Mouse (Mus musculus): Measurements from ENCODE around the gene Spire2. TPM values are rescaled to one million over a fixed set of nuclear protein-coding genes. Genes with fewer than 3 reads are reported as not detected.
"Not testable (repeated sequence)": the region's sequence is repeated elsewhere in the genome, so short reads cannot be mapped to it uniquely, and the experiment has no call there.

Spire2 gene
- polyA plus RNA-seq (2015; fragmentation: Nextera tagmentation; extraction: Ambion mirVana): 27.3 and 38.5 TPM in 2 replicates

DNA sequence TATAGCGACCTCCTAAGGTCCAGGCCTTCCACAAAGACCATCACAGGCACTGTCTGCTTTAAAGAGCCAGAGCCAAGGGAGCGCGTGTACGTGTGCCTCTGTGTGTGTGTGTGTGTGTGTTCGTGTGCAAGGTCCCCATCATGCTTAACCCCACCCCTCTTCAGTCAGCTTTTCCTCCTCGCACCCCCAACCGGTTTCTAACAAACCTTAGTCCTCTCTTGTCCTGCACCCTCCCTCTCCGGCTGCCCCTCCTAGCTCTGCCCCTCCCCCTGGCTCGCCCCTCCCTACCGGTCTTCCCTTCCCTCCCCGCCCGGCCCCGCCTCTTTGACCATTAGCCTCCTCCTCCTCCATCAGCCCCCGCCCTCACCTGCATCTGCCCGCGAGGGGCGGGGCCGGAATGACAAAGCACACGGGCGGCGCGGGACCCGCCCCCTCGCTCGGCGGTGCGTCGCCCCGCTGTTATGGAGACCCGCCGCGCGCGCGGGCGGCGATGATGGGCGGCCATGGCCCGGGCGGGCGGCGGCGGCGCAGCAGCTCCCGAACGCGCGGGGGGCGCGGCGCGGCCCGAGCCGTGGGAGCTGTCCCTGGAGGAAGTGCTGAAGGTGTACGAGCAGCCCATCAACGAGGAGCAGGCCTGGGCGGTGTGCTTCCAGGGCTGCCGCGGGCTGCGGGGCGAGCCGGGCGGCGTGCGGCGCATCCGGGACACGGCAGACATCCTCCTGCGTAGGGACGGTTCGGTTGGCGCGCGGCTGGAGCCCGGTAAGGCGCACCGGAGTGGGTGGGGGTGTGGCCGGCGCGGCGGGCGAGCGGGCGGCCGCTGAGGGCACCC, at the start of gene Spire2:
Gene Spire2 (plus strand): TSS at position 452 of the 829 bp plus-strand sequence.
- peak; percentile 90 for ATAC-seq
- H3K4me3 ChIP-seq (ENCODE audit: low read length): peak within 1 kb of the TSS; percentile 84
- no peaks in the 10 kb centered on the region for H3K36me3 ChIP-seq (ENCODE audit: control insufficient read depth, insufficient read depth, low read length)
- no peaks in the 10 kb centered on the region for H3K27me3 ChIP-seq (replicated peaks; ENCODE audit: control insufficient read depth, insufficient read depth, low read length)
- no peaks in the 10 kb centered on the region for H3K9me3 ChIP-seq (ENCODE audit: control insufficient read depth, low read length)
- peak within 1 kb of the TSS; percentile 74 for H3K4me2 ChIP-seq (ENCODE audit: low read length)
- H3K9ac ChIP-seq (ENCODE audit: low read depth, low read length): peak within 1 kb of the TSS; percentile 92
- under 1% methylated on average over 75 of the region's 85 CpGs for WGBS
- peaks cover 16% of the 10 kb centered on the region for H3K4me1 ChIP-seq (ENCODE audit: control insufficient read depth, insufficient read depth, low read depth, low read length)
- H3K27ac ChIP-seq (ENCODE audit: low read depth, low read length): peak within 1 kb of the TSS; percentile 97

DNA sequence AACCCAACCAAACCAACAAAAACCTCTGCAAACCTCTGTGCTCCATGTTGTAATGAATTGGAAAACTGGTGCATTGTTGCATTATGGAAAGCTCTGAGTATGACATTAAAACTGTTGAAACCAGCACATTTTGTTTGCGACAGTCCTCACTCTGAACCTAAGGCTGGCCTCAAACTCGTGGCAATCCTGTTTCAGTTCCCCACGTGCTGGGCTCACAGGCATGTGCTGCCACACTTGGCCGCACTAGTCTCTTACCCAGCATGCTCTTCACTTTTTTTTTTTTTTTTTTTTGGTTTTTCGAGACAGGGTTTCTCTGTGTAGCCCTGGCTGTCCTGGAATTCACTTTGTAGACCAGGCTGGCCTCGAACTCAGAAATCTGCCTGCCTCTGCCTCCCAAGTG, 49.5 kb upstream of the Spire2 start:
- not testable (repeated sequence) for ATAC-seq; H3K9me3 ChIP-seq (ENCODE audit: control insufficient read depth, low read length)

DNA sequence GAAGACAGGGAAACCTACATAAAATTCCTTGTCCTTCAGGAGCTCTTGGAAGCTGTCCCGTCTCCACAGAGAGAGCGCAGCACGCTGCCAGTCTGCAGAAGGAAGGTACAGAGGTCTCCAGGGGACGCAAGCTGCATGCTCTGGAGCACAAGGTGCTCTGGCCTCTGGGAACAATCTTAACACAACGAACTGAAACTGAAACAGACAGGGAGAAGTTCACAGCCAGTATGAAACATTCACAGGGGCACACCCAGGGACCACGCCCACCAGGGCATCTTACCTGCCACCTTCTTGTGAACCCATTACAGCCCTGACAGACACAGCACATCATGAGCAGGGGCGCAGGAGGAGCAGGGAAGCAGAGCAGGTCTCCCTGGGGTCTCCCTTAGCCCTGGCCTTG, 48.5 kb upstream of the Spire2 start:
- no peak for ATAC-seq
- Histone ChIP-seq H3K4me3 (ENCODE audit: low read length) (no peak overlapping the region), H3K27ac (ENCODE audit: low read depth, low read length) (no peak overlapping the region), H3K4me2 (ENCODE audit: low read length) (no peak overlapping the region), H3K4me1 (ENCODE audit: control insufficient read depth, insufficient read depth, low read depth, low read length) (no peaks in the 10 kb centered on the region), H3K36me3 (ENCODE audit: control insufficient read depth, insufficient read depth, low read length) (no peaks in the 10 kb centered on the region), H3K9ac (ENCODE audit: low read depth, low read length) (no peak overlapping the region), H3K9me3 (ENCODE audit: control insufficient read depth, low read length) (no peaks in the 10 kb centered on the region), H3K27me3 (replicated peaks; ENCODE audit: control insufficient read depth, insufficient read depth, low read length) (no peaks in the 10 kb centered on the region)
- 91% methylated on average over 7 of the region's 7 CpGs for WGBS

More for the DNA sequence above, 49.5 kb upstream of the Spire2 start:
- H3K4me2 ChIP-seq (ENCODE audit: low read length); H3K27ac ChIP-seq (ENCODE audit: low read depth, low read length); H3K27me3 ChIP-seq (replicated peaks; ENCODE audit: control insufficient read depth, insufficient read depth, low read length); H3K9ac ChIP-seq (ENCODE audit: low read depth, low read length); H3K4me3 ChIP-seq (ENCODE audit: low read length); H3K36me3 ChIP-seq (ENCODE audit: control insufficient read depth, insufficient read depth, low read length); H3K4me1 ChIP-seq (ENCODE audit: control insufficient read depth, insufficient read depth, low read depth, low read length): not testable (repeated sequence)
- 87% methylated on average over 5 of the region's 6 CpGs for WGBS

DNA sequence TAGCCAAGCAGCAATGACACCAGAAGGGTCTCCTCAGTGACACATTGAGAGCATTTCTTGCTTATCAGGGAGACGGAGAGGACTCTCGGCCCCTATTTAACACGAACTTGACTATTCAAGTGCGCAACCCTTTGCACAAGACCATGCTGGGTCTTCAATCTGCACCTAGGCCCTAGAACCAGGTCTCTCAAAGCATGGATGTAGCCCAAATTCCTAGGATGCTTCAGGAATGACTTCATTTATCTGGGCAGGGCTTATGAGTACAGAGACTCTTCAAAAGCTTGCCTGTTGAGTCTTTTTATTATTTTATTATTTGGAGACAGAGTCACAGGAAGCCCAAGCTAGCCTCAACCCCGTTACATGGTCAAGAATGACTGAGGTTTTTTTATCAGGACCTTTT, 48.0 kb upstream of the Spire2 start:
- no peaks in the 10 kb centered on the region for H3K4me1 ChIP-seq (ENCODE audit: control insufficient read depth, insufficient read depth, low read depth, low read length)
- no peak overlapping the region for H3K4me2 ChIP-seq (ENCODE audit: low read length)
- 90% methylated on average over 5 of the region's 5 CpGs for WGBS
- H3K9ac ChIP-seq (ENCODE audit: low read depth, low read length): no peak overlapping the region
- no peak overlapping the region for H3K27ac ChIP-seq (ENCODE audit: low read depth, low read length)
- no peaks in the 10 kb centered on the region for H3K27me3 ChIP-seq (replicated peaks; ENCODE audit: control insufficient read depth, insufficient read depth, low read length)
- no peaks in the 10 kb centered on the region for H3K36me3 ChIP-seq (ENCODE audit: control insufficient read depth, insufficient read depth, low read length)
- no peak overlapping the region for H3K4me3 ChIP-seq (ENCODE audit: low read length)
- no peaks in the 10 kb centered on the region for H3K9me3 ChIP-seq (ENCODE audit: control insufficient read depth, low read length)
- ATAC-seq: no peak

DNA sequence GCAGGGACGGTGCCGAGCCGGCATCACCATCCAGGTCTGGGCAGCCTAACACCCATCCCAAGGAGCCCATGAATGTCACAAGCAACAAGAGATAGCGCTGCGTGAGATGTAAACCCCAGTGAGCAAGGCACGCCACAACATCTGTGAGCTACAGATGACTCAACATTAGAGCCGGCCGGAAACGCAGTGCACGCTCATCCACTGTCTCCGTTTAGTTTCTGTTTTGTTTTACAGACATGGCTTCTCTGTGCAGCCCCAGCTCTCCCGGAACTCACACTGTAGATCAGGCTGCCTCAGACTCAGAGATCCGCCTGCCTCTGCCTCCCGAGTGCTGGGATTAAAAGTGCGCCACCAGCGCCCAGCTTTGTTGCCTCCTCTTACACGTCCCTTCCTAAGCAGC, 45.2 kb upstream of the Spire2 start:
- 95% methylated on average over 17 of the region's 17 CpGs for WGBS
- no peak for ATAC-seq
- Histone ChIP-seq H3K27me3 (replicated peaks; ENCODE audit: control insufficient read depth, insufficient read depth, low read length) (no peaks in the 10 kb centered on the region), H3K4me2 (ENCODE audit: low read length) (no peak overlapping the region), H3K4me1 (ENCODE audit: control insufficient read depth, insufficient read depth, low read depth, low read length) (no peaks in the 10 kb centered on the region), H3K9ac (ENCODE audit: low read depth, low read length) (no peak overlapping the region), H3K36me3 (ENCODE audit: control insufficient read depth, insufficient read depth, low read length) (no peaks in the 10 kb centered on the region), H3K4me3 (ENCODE audit: low read length) (no peak overlapping the region), H3K27ac (ENCODE audit: low read depth, low read length) (no peak overlapping the region), H3K9me3 (ENCODE audit: control insufficient read depth, low read length) (no peaks in the 10 kb centered on the region)

DNA sequence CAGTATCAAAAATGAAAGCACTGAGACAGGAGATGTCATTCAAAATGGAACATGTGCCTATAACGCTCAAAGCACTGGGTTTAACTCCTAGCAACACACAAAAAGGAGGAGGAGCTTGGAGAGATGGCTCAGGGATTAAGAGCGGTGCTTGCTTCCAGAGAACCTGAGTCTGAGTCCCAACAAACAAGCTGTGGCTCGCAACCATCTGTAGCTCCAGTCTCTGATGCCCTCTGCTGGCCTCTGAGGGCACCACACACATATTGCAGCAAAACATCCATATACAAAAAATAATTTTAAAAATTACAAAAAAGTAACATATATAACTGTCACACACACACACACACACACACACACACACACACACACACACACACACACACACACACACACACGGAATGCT, 42.3 kb upstream of the Spire2 start:
- H3K9me3 ChIP-seq (ENCODE audit: control insufficient read depth, low read length): no peaks in the 10 kb centered on the region
- 73% methylated on average over 4 of the region's 4 CpGs for WGBS
- H3K9ac ChIP-seq (ENCODE audit: low read depth, low read length): no peak overlapping the region
- no peak overlapping the region for H3K4me3 ChIP-seq (ENCODE audit: low read length)
- H3K36me3 ChIP-seq (ENCODE audit: control insufficient read depth, insufficient read depth, low read length): no peaks in the 10 kb centered on the region
- no peak for ATAC-seq
- H3K4me1 ChIP-seq (ENCODE audit: control insufficient read depth, insufficient read depth, low read depth, low read length): no peaks in the 10 kb centered on the region
- no peak overlapping the region for H3K4me2 ChIP-seq (ENCODE audit: low read length)
- no peaks in the 10 kb centered on the region for H3K27me3 ChIP-seq (replicated peaks; ENCODE audit: control insufficient read depth, insufficient read depth, low read length)
- H3K27ac ChIP-seq (ENCODE audit: low read depth, low read length): no peak overlapping the region

DNA sequence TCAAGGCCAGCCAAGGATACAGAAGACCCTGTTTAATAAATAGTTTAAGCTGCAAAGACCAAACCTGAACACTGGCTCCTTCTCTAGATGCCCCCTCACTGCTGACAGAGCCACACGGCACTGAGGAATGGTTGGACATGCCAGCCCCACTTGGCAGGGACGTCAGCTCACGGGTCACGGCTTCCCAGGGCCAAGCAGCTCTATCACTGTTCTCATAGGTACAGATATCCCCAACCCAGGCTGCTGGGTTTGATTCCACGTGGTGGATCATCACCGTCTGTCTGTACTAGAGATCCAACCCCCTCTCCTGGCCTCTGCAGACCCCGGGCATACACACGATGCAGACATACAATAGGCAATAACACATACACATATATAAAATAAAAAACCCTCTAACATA, 41.8 kb upstream of the Spire2 start:
- ATAC-seq: no peak

DNA sequence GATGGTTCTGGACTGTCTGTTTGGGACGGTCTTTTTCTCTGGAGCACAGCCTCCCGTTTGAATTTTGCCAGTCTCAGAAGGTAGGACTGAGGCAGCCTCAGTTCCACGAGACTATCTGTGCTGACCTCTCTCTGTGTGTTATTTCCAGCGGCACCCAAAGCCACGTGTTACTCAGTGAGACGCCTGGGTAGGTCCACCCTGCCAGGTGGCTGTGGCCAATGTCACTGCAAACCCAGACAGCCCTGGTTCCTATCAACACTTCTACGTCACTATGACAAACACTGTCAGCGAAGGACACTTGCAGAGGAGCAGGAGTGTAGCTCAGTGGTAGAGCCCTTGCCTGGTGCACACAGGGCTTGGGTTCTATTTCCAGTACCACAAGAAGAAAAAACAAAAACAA, 40.8 kb upstream of the Spire2 start:
- H3K27me3 ChIP-seq (replicated peaks; ENCODE audit: control insufficient read depth, insufficient read depth, low read length): no peaks in the 10 kb centered on the region
- no peaks in the 10 kb centered on the region for H3K36me3 ChIP-seq (ENCODE audit: control insufficient read depth, insufficient read depth, low read length)
- H3K9me3 ChIP-seq (ENCODE audit: control insufficient read depth, low read length): no peaks in the 10 kb centered on the region
- H3K4me3 ChIP-seq (ENCODE audit: low read length): no peak overlapping the region
- H3K27ac ChIP-seq (ENCODE audit: low read depth, low read length): no peak overlapping the region
- H3K9ac ChIP-seq (ENCODE audit: low read depth, low read length): no peak overlapping the region
- no peak overlapping the region for H3K4me2 ChIP-seq (ENCODE audit: low read length)
- no peaks in the 10 kb centered on the region for H3K4me1 ChIP-seq (ENCODE audit: control insufficient read depth, insufficient read depth, low read depth, low read length)
- 93% methylated on average over 8 of the region's 8 CpGs for WGBS
- ATAC-seq: no peak

More for the DNA sequence above, 41.8 kb upstream of the Spire2 start:
- Histone ChIP-seq H3K27ac (ENCODE audit: low read depth, low read length) (no peak overlapping the region), H3K9ac (ENCODE audit: low read depth, low read length) (no peak overlapping the region), H3K4me1 (ENCODE audit: control insufficient read depth, insufficient read depth, low read depth, low read length) (no peaks in the 10 kb centered on the region), H3K9me3 (ENCODE audit: control insufficient read depth, low read length) (no peaks in the 10 kb centered on the region), H3K4me2 (ENCODE audit: low read length) (no peak overlapping the region), H3K27me3 (replicated peaks; ENCODE audit: control insufficient read depth, insufficient read depth, low read length) (no peaks in the 10 kb centered on the region), H3K4me3 (ENCODE audit: low read length) (no peak overlapping the region), H3K36me3 (ENCODE audit: control insufficient read depth, insufficient read depth, low read length) (no peaks in the 10 kb centered on the region)
- 96% methylated on average over 8 of the region's 8 CpGs for WGBS

DNA sequence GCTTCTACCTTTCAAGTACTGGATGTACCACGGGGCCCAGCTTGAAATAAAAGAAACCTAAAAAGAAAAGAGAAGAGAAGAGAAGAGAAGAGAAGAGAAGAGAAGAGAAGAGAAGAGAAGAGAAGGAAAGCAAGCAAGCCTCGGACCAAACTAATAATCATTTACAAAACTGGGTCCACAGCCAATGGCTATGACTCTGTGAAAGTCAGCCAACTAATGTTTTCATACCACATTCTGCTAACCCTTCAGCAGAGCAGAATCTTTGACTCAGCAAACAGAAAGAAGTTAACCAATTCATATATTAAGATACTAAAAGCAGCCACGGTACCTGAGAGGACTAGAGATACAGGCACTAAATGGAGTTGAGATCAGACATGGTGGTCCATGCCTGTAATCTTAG, 40.2 kb upstream of the Spire2 start:
- no peak overlapping the region for H3K9ac ChIP-seq (ENCODE audit: low read depth, low read length)
- no peak overlapping the region for H3K4me3 ChIP-seq (ENCODE audit: low read length)
- H3K4me2 ChIP-seq (ENCODE audit: low read length): no peak overlapping the region
- 91% methylated on average over 3 of the region's 3 CpGs for WGBS
- no peaks in the 10 kb centered on the region for H3K36me3 ChIP-seq (ENCODE audit: control insufficient read depth, insufficient read depth, low read length)
- H3K27ac ChIP-seq (ENCODE audit: low read depth, low read length): no peak overlapping the region
- H3K27me3 ChIP-seq (replicated peaks; ENCODE audit: control insufficient read depth, insufficient read depth, low read length): no peaks in the 10 kb centered on the region
- H3K9me3 ChIP-seq (ENCODE audit: control insufficient read depth, low read length): no peaks in the 10 kb centered on the region
- no peak for ATAC-seq
- no peaks in the 10 kb centered on the region for H3K4me1 ChIP-seq (ENCODE audit: control insufficient read depth, insufficient read depth, low read depth, low read length)
